Mouse (Mus musculus) bone marrow macrophage, adult 2 months (primary cell): ENCODE measurements around the gene Olfml3.

Experiments
- CTCF ChIP-seq: IDR thresholded peaks from 2 replicates; pipeline ENCODE4 v1.5.1; 2012; ENCODE audit warnings: low read depth, mild to moderate bottlenecking, low read length, moderate library complexity
- POLR2A ChIP-seq: IDR thresholded peaks from 2 replicates; pipeline ENCODE4 v1.6.1; 2012; ENCODE audit warnings: mild to moderate bottlenecking, low read depth, low read length, borderline replicate concordance

- TF ChIP-seq POLR2A (no peak), CTCF (no peak)
These were observed 5.7 kb downstream of the Olfml3 start for GRCm38 (mm10) chr3:103732116-103732515.
